Mouse (Mus musculus): ENCODE results near the gene Fam243.
A peak's percentile ranks its signal among the peaks of the same experiment; 100 is the strongest.

Fam243 gene

GRCm38 (mm10) chr16:92320361-92320760 is 880 bp downstream of the Fam243 start:
- DNase-seq (ENCODE audit: low read depth in 2 of 2, low spot score in 2 of 2) = no peak

- peak; percentile 54 to 69 for DNase-seq (ENCODE audit: low read depth in 2 of 2, low spot score in 2 of 2)
These were observed 1.7 kb downstream of the Fam243 start for GRCm38 (mm10) chr16:92319353-92320109.

GRCm38 (mm10) chr16:92316049-92316738 is 5.0 kb downstream of the Fam243 start:
- no peak for DNase-seq (ENCODE audit: low read depth in 2 of 2, low spot score in 2 of 2)

- DNase-seq (ENCODE audit: low read depth in 2 of 2, low spot score in 2 of 2) = peak; percentile 13 to 30
These were observed 7.1 kb downstream of the Fam243 start for GRCm38 (mm10) chr16:92313953-92314741.

- DNase-seq (ENCODE audit: low read depth in 2 of 2, low spot score in 2 of 2) = no peak
These were observed 12.1 kb downstream of the Fam243 start for GRCm38 (mm10) chr16:92309126-92309525.

- DNase-seq (ENCODE audit: low read depth in 2 of 2, low spot score in 2 of 2) = no peak
These were observed 13.3 kb downstream of the Fam243 start for GRCm38 (mm10) chr16:92307947-92308346.

- DNase-seq (ENCODE audit: low read depth in 2 of 2, low spot score in 2 of 2) = peak in 1 of 2 experiments; percentile 17
These were observed 15.7 kb downstream of the Fam243 start for GRCm38 (mm10) chr16:92305519-92305918.

GRCm38 (mm10) chr16:92302506-92302905 is 18.7 kb downstream of the Fam243 start:
- no peak for DNase-seq (ENCODE audit: low read depth in 2 of 2, low spot score in 2 of 2)

- DNase-seq (ENCODE audit: low read depth in 2 of 2, low spot score in 2 of 2) = no peak
These were observed 19.3 kb downstream of the Fam243 start for GRCm38 (mm10) chr16:92301989-92302388.

- no peak for DNase-seq (ENCODE audit: low read depth in 2 of 2, low spot score in 2 of 2)
These were observed 19.8 kb downstream of the Fam243 start for GRCm38 (mm10) chr16:92301412-92301806.

- peak; percentile 86 to 92 for DNase-seq (ENCODE audit: low read depth in 2 of 2, low spot score in 2 of 2)
These were observed 20.4 kb downstream of the Fam243 start, which contains the start of gene Smim11 for GRCm38 (mm10) chr16:92300649-92301411. Gene Smim11, plus strand, starts transcription at chr16:92301286.

GRCm38 (mm10) chr16:92295328-92295727 is 25.9 kb downstream of the Fam243 start:
- DNase-seq (ENCODE audit: low read depth in 2 of 2, low spot score in 2 of 2) = no peak

GRCm38 (mm10) chr16:92294267-92294970 is 26.8 kb downstream of the Fam243 start:
- DNase-seq (ENCODE audit: low read depth in 2 of 2, low spot score in 2 of 2) = no peak

GRCm38 (mm10) chr16:92292101-92292500 is 29.1 kb downstream of the Fam243 start, which contains the start of gene Kcne2:
Gene Kcne2, plus strand, starts transcription at chr16:92292389.
- DNase-seq (ENCODE audit: low read depth in 2 of 2, low spot score in 2 of 2) = no peak

- no peak for DNase-seq (ENCODE audit: low read depth in 2 of 2, low spot score in 2 of 2)
These were observed 31.2 kb downstream of the Fam243 start for GRCm38 (mm10) chr16:92290045-92290444.

- no peak for DNase-seq (ENCODE audit: low read depth in 2 of 2, low spot score in 2 of 2)
These were observed 32.5 kb downstream of the Fam243 start for GRCm38 (mm10) chr16:92288778-92289177.

- peak; percentile 62 to 73 for DNase-seq (ENCODE audit: low read depth in 2 of 2, low spot score in 2 of 2)
These were observed 34.6 kb downstream of the Fam243 start for GRCm38 (mm10) chr16:92286609-92287008.

- DNase-seq (ENCODE audit: low read depth in 2 of 2, low spot score in 2 of 2) = no peak
These were observed 36.2 kb downstream of the Fam243 start for GRCm38 (mm10) chr16:92285068-92285467.

- DNase-seq (ENCODE audit: low read depth in 2 of 2, low spot score in 2 of 2) = no peak
These were observed 38.6 kb downstream of the Fam243 start for GRCm38 (mm10) chr16:92282671-92283070.

GRCm38 (mm10) chr16:92275526-92275925 is 45.7 kb downstream of the Fam243 start:
- no peak for DNase-seq (ENCODE audit: low read depth in 2 of 2, low spot score in 2 of 2)
